Mouse (Mus musculus) neural tube, embryonic 15.5 days (tissue): ENCODE results near the gene Flvcr1. TPM values are rescaled to one million over a fixed set of nuclear protein-coding genes. Genes with fewer than 3 reads are reported as not detected.
"Not testable (repeated sequence)": the region's sequence is repeated elsewhere in the genome, so short reads cannot be mapped to it uniquely, and the experiment has no call there.

Experiments
- ATAC-seq: fragments of 200-750 bp; cut with Nextera tagmentation; 2 replicates; pipeline ENCODE4 v1.8.0; 2017; ENCODE audit warnings: mild to moderate bottlenecking, moderate TSS enrichment, moderate library complexity; ENCODE audit not compliant: low FRiP score
- H3K27ac ChIP-seq: fragments of 300-500 bp; sonication (generic); replicated peaks from 2 replicates; pipeline ENCODE4 v1.5.1; 2015; ENCODE audit warnings: mild to moderate bottlenecking, inconsistent platforms
- H3K27me3 ChIP-seq: fragments of 300-500 bp; sonication (generic); replicated peaks from 2 replicates; pipeline ENCODE4 v1.6.1; 2015; ENCODE audit warnings: inconsistent platforms
- H3K36me3 ChIP-seq: fragments of 300-500 bp; sonication (generic); 2 replicates; pipeline ENCODE4 v1.6.1; 2015; ENCODE audit warnings: inconsistent platforms
- H3K4me1 ChIP-seq: fragments of 300-500 bp; sonication (generic); 2 replicates; pipeline ENCODE4 v1.6.1; 2015; ENCODE audit warnings: inconsistent platforms
- H3K4me2 ChIP-seq: fragments of 300-500 bp; sonication (generic); 2 replicates; pipeline ENCODE4 v1.6.1; 2015; ENCODE audit warnings: inconsistent platforms, mild to moderate bottlenecking, moderate library complexity
- H3K4me3 ChIP-seq: fragments of 300-500 bp; sonication (generic); replicated peaks from 2 replicates; pipeline ENCODE4 v1.5.1; 2015; ENCODE audit warnings: mild to moderate bottlenecking, inconsistent platforms
- H3K9ac ChIP-seq: fragments of 300-500 bp; sonication (generic); replicated peaks from 2 replicates; pipeline ENCODE4 v1.6.1; 2015; ENCODE audit warnings: mild to moderate bottlenecking, inconsistent platforms
- H3K9me3 ChIP-seq: fragments of 300-500 bp; sonication (generic); replicated peaks from 2 replicates; pipeline ENCODE4 v1.6.1; 2016; ENCODE audit warnings: inconsistent platforms
- WGBS: fragments of 180-500 bp; shearing (Covaris S2); methylation state at CpG from one replicate; pipeline ENCODE4 v1.1.7; 2015; ENCODE audit warnings: mixed read lengths; 5-methylcytosine and 5-hydroxymethylcytosine counted together
- polyA plus RNA-seq: library from polyadenylated mRNA; unstranded; fragments of >200 nt; fragmentation: Nextera tagmentation; extraction: Ambion mirVana; gene quantifications from 2 replicates; pipeline ENCODE4 v1.2.1, GENCODE M21; 2015

The Flvcr1 gene
- polyA plus RNA-seq, 1 experiment from 2014 or later: 7.5 TPM

- Histone ChIP-seq H3K9me3 (no peaks in the 10 kb centered on the region), H3K36me3 (no peaks in the 10 kb centered on the region), H3K4me2 (no peak within 1 kb of the TSS), H3K9ac (no peak within 1 kb of the TSS), H3K4me3 (no peak within 1 kb of the TSS), H3K4me1 (no peaks in the 10 kb centered on the region), H3K27me3 (no peaks in the 10 kb centered on the region), H3K27ac (no peak within 1 kb of the TSS)
- WGBS: 83% methylated on average over 6 of the region's 6 CpGs
- ATAC-seq: no peak
Measured at GRCm38 (mm10) chr1:191036554-191037334, 10.8 kb upstream of the Flvcr1 start, which contains the start of gene Spata45. TSS of gene Spata45 (plus strand) at chr1:191036639.

GRCm38 (mm10) chr1:191035649-191036048 lies 9.7 kb upstream of the Flvcr1 start:
- WGBS: 41% methylated on average over 4 of the region's 4 CpGs
- no peak for ATAC-seq

DNA sequence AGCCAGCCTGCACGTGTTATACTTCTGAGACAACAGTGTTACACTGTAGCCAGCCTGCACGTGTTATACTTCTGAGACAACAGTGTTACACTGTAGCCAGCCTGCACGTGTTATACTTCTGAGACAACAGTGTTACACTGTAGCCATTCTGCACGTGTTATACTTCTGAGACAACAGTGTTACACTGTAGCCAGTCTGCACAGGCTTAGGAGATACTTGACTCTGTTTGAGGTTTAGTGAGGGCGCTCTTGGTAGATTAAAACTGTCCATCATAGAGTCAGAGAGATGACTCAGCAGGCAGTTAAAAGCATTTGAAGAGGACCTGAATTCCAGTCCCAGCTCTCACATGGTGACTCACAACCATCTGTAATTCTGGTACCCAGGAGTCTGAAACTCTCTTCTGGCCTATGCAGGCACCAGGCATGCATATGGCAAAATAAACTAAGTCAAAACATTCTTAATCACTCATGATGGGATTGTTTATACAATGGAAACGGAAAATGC lies 5.0 kb upstream of the Flvcr1 start:
- not testable (repeated sequence) for H3K36me3 ChIP-seq, H3K4me3 ChIP-seq, ATAC-seq, H3K27ac ChIP-seq, H3K27me3 ChIP-seq, H3K9ac ChIP-seq, H3K4me2 ChIP-seq, H3K4me1 ChIP-seq, H3K9me3 ChIP-seq
- WGBS: 85% methylated on average over 6 of the region's 6 CpGs

More at GRCm38 (mm10) chr1:191035649-191036048, 9.7 kb upstream of the Flvcr1 start:
- no peak overlapping the region for H3K27ac ChIP-seq
- no peaks in the 10 kb centered on the region for H3K36me3 ChIP-seq
- no peaks in the 10 kb centered on the region for H3K9me3 ChIP-seq
- no peak overlapping the region for H3K9ac ChIP-seq
- no peak overlapping the region for H3K4me2 ChIP-seq
- no peaks in the 10 kb centered on the region for H3K27me3 ChIP-seq
- H3K4me1 ChIP-seq: no peaks in the 10 kb centered on the region
- no peak overlapping the region for H3K4me3 ChIP-seq

GRCm38 (mm10) chr1:191030182-191030581 lies 4.2 kb upstream of the Flvcr1 start:
- ATAC-seq: no peak
- H3K27me3 ChIP-seq: no peaks in the 10 kb centered on the region
- H3K4me1 ChIP-seq: peaks cover 10% of the 10 kb centered on the region
- 62% methylated on average over 10 of the region's 10 CpGs for WGBS
- no peak overlapping the region for H3K27ac ChIP-seq
- H3K9ac ChIP-seq: no peak overlapping the region
- no peaks in the 10 kb centered on the region for H3K36me3 ChIP-seq
- H3K4me2 ChIP-seq: no peak overlapping the region
- no peaks in the 10 kb centered on the region for H3K9me3 ChIP-seq
- no peak overlapping the region for H3K4me3 ChIP-seq

DNA sequence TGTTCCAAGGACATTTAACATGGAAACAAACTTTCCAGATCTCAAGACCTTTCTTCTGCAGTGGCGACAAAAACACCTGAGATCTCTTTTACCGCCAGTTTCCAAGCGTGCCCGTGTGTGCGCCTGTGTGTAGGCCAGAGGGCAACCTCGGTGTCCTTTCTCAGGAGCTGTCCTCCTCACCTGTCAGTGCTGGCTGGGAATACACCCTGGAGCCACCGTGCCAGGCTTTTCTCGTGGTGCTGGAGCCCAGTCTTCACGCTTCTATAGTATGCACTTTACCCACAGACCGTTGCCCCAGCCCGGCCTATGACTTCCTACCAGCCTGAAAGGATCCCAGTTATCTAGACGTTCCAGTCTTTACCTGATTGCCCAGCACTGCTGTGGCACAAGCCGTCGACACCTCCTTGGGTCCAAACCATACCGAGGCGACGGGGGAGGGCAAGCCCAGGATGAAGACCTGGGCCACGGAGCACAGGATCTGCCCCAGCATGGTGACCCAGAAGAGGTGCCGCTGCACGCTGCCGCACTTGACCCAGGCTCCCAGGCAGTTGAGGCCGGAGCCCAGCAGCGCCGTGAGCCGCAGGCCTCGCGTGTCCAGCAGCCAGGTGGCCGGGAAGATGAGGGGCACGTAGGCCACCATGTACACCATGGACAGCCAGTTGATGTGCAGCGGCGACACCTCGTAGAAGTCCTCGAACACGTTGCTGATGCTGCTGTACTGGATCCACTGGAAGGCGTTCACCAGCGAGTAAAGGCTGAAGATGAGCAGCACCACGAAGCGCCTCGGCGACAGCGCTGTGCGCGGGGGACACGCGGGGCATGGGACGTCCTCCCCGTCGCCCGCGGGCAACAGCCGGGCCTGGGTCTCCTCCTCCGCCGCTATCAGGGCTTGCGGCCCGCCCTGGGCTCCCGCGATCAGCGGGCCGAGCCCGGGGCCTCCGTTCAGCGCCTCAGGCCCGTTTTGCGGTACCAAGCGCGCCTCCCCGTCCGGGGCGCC lies 644 bp downstream of the Flvcr1 start:
- peak overlapping the region; percentile 93 for H3K27ac ChIP-seq
- H3K4me2 ChIP-seq: peak overlapping the region; percentile 93
- peak overlapping the region; percentile 91 for H3K4me3 ChIP-seq
- peak; percentile 54 for ATAC-seq
- H3K27me3 ChIP-seq: no peaks in the 10 kb centered on the region
- no peaks in the 10 kb centered on the region for H3K9me3 ChIP-seq
- peak overlapping the region; percentile 90 for H3K9ac ChIP-seq
- WGBS: 2% methylated on average over 69 of the region's 69 CpGs
- H3K36me3 ChIP-seq: 0 out of 2 replicates have a peak, but pooled peaks cover 6% of the 10 kb centered on the region
- H3K4me1 ChIP-seq: peaks cover 21% of the 10 kb centered on the region

DNA sequence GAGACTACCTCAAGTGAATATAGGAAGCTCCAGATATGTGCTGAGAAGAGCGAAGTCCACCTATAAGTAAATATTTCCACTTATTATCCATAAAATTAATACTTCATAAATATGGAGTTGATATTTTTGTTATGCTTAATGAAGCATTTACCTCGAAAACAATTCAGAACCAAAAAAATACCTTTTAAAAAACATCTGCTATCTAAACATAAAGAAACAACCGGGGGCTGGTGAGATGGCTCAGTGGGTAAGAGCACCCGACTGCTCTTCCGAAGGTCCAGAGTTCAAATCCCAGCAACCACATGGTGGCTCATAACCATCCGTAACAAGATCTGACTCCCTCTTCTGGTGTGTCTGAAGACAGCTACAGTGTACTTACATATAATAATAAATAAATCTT lies 2.2 kb downstream of the Flvcr1 start:
- not testable (repeated sequence) for H3K4me3 ChIP-seq, ATAC-seq, H3K9me3 ChIP-seq, H3K9ac ChIP-seq, H3K27ac ChIP-seq, H3K4me2 ChIP-seq, H3K27me3 ChIP-seq, H3K36me3 ChIP-seq
- H3K4me1 ChIP-seq: peaks cover 21% of the 10 kb centered on the region
- WGBS: 90% methylated on average over 6 of the region's 6 CpGs

- Histone ChIP-seq H3K27me3 (no peaks in the 10 kb centered on the region), H3K9me3 (no peaks in the 10 kb centered on the region), H3K9ac (no peak overlapping the region), H3K36me3 (peaks cover 10% of the 10 kb centered on the region; the same call in 1 of the 2 replicates), H3K27ac (no peak overlapping the region), H3K4me1 (peaks cover 21% of the 10 kb centered on the region), H3K4me2 (no peak overlapping the region), H3K4me3 (no peak overlapping the region)
- ATAC-seq: no peak
- WGBS: 91% methylated on average over 2 of the region's 2 CpGs
Measured at GRCm38 (mm10) chr1:191023140-191023539, 2.8 kb downstream of the Flvcr1 start.

DNA sequence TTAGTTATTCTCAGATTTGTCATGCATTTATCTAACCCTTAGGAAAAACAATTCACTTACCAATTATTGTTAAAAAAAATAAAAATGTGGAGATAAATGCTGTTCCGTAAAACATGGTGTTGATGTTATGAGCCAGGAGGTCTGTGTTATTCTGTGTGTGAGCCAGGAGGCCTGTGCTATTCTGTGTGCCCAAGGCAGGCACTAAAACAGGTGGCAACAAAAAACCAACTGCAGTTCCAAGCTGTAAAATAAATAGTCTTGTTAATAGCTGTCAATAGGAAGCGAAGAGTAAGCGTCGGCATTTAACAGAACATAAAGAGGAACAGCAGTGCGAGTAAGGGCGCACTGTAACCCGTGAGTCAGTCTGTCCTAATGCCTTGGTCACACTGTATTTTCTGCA lies 4.9 kb downstream of the Flvcr1 start:
- Histone ChIP-seq H3K4me3 (no peak overlapping the region), H3K36me3 (peaks cover 10% of the 10 kb centered on the region; the same call in 1 of the 2 replicates), H3K9ac (no peak overlapping the region), H3K27me3 (no peaks in the 10 kb centered on the region), H3K4me2 (no peak overlapping the region), H3K4me1 (peaks cover 13% of the 10 kb centered on the region), H3K27ac (no peak overlapping the region), H3K9me3 (no peaks in the 10 kb centered on the region)
- WGBS: 46% methylated on average over 7 of the region's 7 CpGs
- ATAC-seq: no peak

DNA sequence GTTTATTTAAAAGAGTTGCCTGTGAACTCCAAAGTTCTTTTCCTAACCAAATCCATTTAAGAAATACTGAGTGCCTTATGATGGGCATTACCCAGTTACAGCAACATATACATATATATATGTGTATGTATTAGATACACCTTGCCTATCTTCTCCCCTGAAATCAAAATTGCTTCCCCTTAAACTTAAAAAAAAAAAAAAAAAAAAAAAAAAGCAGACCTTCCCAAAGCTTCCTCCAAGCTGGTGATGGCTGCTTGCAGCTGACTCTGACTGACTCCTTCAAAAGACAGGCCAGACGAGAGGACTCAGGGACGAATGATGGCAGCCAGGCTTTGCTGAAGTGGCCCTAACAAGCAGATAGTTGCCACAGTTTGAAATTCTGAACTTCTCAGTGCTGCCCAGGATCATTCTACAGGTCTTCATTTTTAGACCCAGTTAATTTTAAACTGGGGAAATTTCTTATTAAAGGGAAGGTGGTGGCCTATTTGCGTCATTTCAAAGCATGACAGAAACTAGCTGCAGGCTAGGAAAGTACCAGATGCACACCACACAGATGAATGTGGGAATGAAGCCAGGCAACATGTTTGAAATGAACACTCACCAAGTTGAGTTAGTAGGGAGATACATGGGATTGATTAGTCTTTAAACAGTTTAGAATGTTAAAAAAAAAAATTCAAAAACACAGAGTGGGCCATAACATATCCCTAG lies 5.6 kb downstream of the Flvcr1 start:
- ATAC-seq: no peak
- H3K4me2 ChIP-seq: no peak overlapping the region
- H3K27me3 ChIP-seq: no peaks in the 10 kb centered on the region
- no peak overlapping the region for H3K9ac ChIP-seq
- no peak overlapping the region for H3K4me3 ChIP-seq
- peaks cover 13% of the 10 kb centered on the region for H3K4me1 ChIP-seq
- peaks cover 10% of the 10 kb centered on the region; the same call in 1 of the 2 replicates for H3K36me3 ChIP-seq
- H3K27ac ChIP-seq: no peak overlapping the region
- 80% methylated on average over 3 of the region's 3 CpGs for WGBS
- H3K9me3 ChIP-seq: no peaks in the 10 kb centered on the region

- WGBS: 97% methylated on average over 5 of the region's 5 CpGs
Measured at GRCm38 (mm10) chr1:191019803-191020202, 6.2 kb downstream of the Flvcr1 start.

GRCm38 (mm10) chr1:191014271-191014670 lies 11.7 kb downstream of the Flvcr1 start:
- Histone ChIP-seq H3K9me3 (no peaks in the 10 kb centered on the region), H3K36me3 (peaks cover 43% of the 10 kb centered on the region), H3K9ac (no peak overlapping the region), H3K4me3 (no peak overlapping the region), H3K27ac (no peak overlapping the region), H3K4me2 (no peak overlapping the region), H3K27me3 (no peaks in the 10 kb centered on the region), H3K4me1 (no peaks in the 10 kb centered on the region)
- ATAC-seq: no peak
- WGBS: 96% methylated on average over 3 of the region's 3 CpGs

More at GRCm38 (mm10) chr1:191019803-191020202, 6.2 kb downstream of the Flvcr1 start:
- ATAC-seq: no peak
- no peaks in the 10 kb centered on the region for H3K9me3 ChIP-seq
- H3K4me2 ChIP-seq: no peak overlapping the region
- H3K27me3 ChIP-seq: no peaks in the 10 kb centered on the region
- H3K4me1 ChIP-seq: peaks cover 7% of the 10 kb centered on the region
- peaks cover 10% of the 10 kb centered on the region for H3K36me3 ChIP-seq
- no peak overlapping the region for H3K4me3 ChIP-seq
- no peak overlapping the region for H3K9ac ChIP-seq
- no peak overlapping the region for H3K27ac ChIP-seq
